Mouse (Mus musculus) forebrain, embryonic 16.5 days (tissue): ENCODE data around the gene Fgfr2. TPM values are rescaled to one million over a fixed set of nuclear protein-coding genes. Genes with fewer than 3 reads are reported as not detected.

Experiments
- ATAC-seq: fragments of 200-750 bp; cut with Nextera tagmentation; 2 replicates; pipeline ENCODE4 v1.8.0; 2017; ENCODE audit warnings: mild to moderate bottlenecking, moderate library complexity
- H3K27ac ChIP-seq: fragments of 300-500 bp; sonication (generic); 2 replicates; pipeline ENCODE4 v1.5.1; 2014; ENCODE audit warnings: low read length, control low read depth
- H3K27me3 ChIP-seq: fragments of 300-500 bp; sonication (generic); replicated peaks from 2 replicates; pipeline ENCODE4 v1.6.1; 2014; ENCODE audit warnings: low read length; ENCODE audit not compliant: control insufficient read depth, insufficient read depth
- H3K36me3 ChIP-seq: fragments of 300-500 bp; sonication (generic); 2 replicates; pipeline ENCODE4 v1.6.1; 2014; ENCODE audit not compliant: control insufficient read depth, insufficient read depth
- H3K4me1 ChIP-seq: fragments of 300-500 bp; sonication (generic); replicated peaks from 2 replicates; pipeline ENCODE4 v1.6.1; 2014; ENCODE audit warnings: low read length; ENCODE audit not compliant: control insufficient read depth, insufficient read depth
- H3K4me2 ChIP-seq: fragments of 300-500 bp; sonication (generic); 2 replicates; pipeline ENCODE4 v1.6.1; 2014; ENCODE audit warnings: mild to moderate bottlenecking, low read length, control low read depth
- H3K4me3 ChIP-seq: fragments of 300-500 bp; sonication (generic); replicated peaks from 2 replicates; pipeline ENCODE4 v1.5.1; 2014; ENCODE audit warnings: mild to moderate bottlenecking, low read length, control low read depth
- H3K9ac ChIP-seq: fragments of 300-500 bp; sonication (generic); replicated peaks from 2 replicates; pipeline ENCODE4 v1.6.1; 2014; ENCODE audit warnings: low read depth, low read length, control low read depth
- H3K9me3 ChIP-seq: fragments of 300-500 bp; sonication (generic); 2 replicates; pipeline ENCODE4 v1.6.1; 2016; ENCODE audit warnings: low read length; ENCODE audit not compliant: control insufficient read depth
- WGBS: fragments of 180-500 bp; shearing (Covaris S2); extraction: QIAGEN DNeasy Blood & Tissue Kit; methylation state at CpG from one replicate; pipeline ENCODE4 v1.1.7; 2014; 5-methylcytosine and 5-hydroxymethylcytosine counted together
- polyA plus RNA-seq: library from polyadenylated mRNA; unstranded; fragments of >200 nt; fragmentation: Nextera tagmentation; extraction: Ambion mirVana; gene quantifications from 2 replicates; pipeline ENCODE4 v1.2.1, GENCODE M21; 2015

Fgfr2 gene
- polyA plus RNA-seq, 1 experiment from 2014 or later, result 39.2 TPM

GRCm38 (mm10) chr7:132429324-132429723, 693.8 kb downstream of the Fgfr2 start:
- 29% methylated on average over 4 of the region's 4 CpGs for WGBS
- H3K4me2 ChIP-seq, result no peak overlapping the region

GRCm38 (mm10) chr7:132428308-132428707, 694.8 kb downstream of the Fgfr2 start:
- WGBS, result 96% methylated on average over 4 of the region's 4 CpGs
- no peaks in the 10 kb centered on the region for H3K27me3 ChIP-seq
- H3K9me3 ChIP-seq, result no peaks in the 10 kb centered on the region
- ATAC-seq, result no peak
- 0 out of 2 replicates have a peak, but pooled peaks cover 3% of the 10 kb centered on the region for H3K4me1 ChIP-seq
- no peaks in the 10 kb centered on the region for H3K36me3 ChIP-seq
- H3K9ac ChIP-seq, result no peak overlapping the region
- no peak overlapping the region for H3K27ac ChIP-seq
- H3K4me3 ChIP-seq, result no peak overlapping the region
- H3K4me2 ChIP-seq, result no peak overlapping the region

More at GRCm38 (mm10) chr7:132429324-132429723, 693.8 kb downstream of the Fgfr2 start:
- no peaks in the 10 kb centered on the region for H3K36me3 ChIP-seq
- peak; percentile 71 for ATAC-seq
- no peak overlapping the region for H3K27ac ChIP-seq
- 0 out of 2 replicates have a peak, but pooled peaks cover 3% of the 10 kb centered on the region for H3K4me1 ChIP-seq
- H3K4me3 ChIP-seq, result no peak overlapping the region
- H3K9ac ChIP-seq, result no peak overlapping the region
- no peaks in the 10 kb centered on the region for H3K27me3 ChIP-seq
- H3K9me3 ChIP-seq, result no peaks in the 10 kb centered on the region

- 0 out of 2 replicates have a peak, but pooled peaks cover 3% of the 10 kb centered on the region for H3K4me1 ChIP-seq
- no peaks in the 10 kb centered on the region for H3K36me3 ChIP-seq
- H3K9me3 ChIP-seq, result no peaks in the 10 kb centered on the region
- H3K27me3 ChIP-seq, result no peaks in the 10 kb centered on the region
- H3K4me3 ChIP-seq, result no peak overlapping the region
- H3K27ac ChIP-seq, result no peak overlapping the region
- ATAC-seq, result no peak
- no peak overlapping the region for H3K9ac ChIP-seq
- no peak overlapping the region for H3K4me2 ChIP-seq
- WGBS, result 75% methylated on average over 5 of the region's 5 CpGs
Observed at GRCm38 (mm10) chr7:132426069-132426468, 697.1 kb downstream of the Fgfr2 start.

GRCm38 (mm10) chr7:132425364-132425999, 697.7 kb downstream of the Fgfr2 start:
- no peak overlapping the region for H3K4me3 ChIP-seq
- H3K9ac ChIP-seq, result no peak overlapping the region
- no peaks in the 10 kb centered on the region for H3K9me3 ChIP-seq
- WGBS, result 80% methylated on average over 11 of the region's 11 CpGs
- no peak overlapping the region for H3K27ac ChIP-seq
- H3K36me3 ChIP-seq, result no peaks in the 10 kb centered on the region
- ATAC-seq, result no peak
- H3K4me2 ChIP-seq, result no peak overlapping the region
- no peaks in the 10 kb centered on the region for H3K27me3 ChIP-seq
- 0 out of 2 replicates have a peak, but pooled peaks cover 3% of the 10 kb centered on the region for H3K4me1 ChIP-seq

GRCm38 (mm10) chr7:132423570-132423969, 699.6 kb downstream of the Fgfr2 start:
- Histone ChIP-seq H3K4me1 (no peaks in the 10 kb centered on the region), H3K27me3 (no peaks in the 10 kb centered on the region), H3K4me2 (no peak overlapping the region), H3K36me3 (no peaks in the 10 kb centered on the region), H3K4me3 (no peak overlapping the region), H3K9ac (no peak overlapping the region), H3K9me3 (no peaks in the 10 kb centered on the region), H3K27ac (no peak overlapping the region)
- no peak for ATAC-seq
- WGBS, result 87% methylated on average over 5 of the region's 5 CpGs

GRCm38 (mm10) chr7:132419378-132420255, 703.5 kb downstream of the Fgfr2 start:
- H3K27me3 ChIP-seq, result no peaks in the 10 kb centered on the region
- H3K4me3 ChIP-seq, result no peak overlapping the region
- ATAC-seq, result no peak
- H3K4me1 ChIP-seq, result no peaks in the 10 kb centered on the region
- no peak overlapping the region for H3K27ac ChIP-seq
- H3K36me3 ChIP-seq, result no peaks in the 10 kb centered on the region
- H3K9me3 ChIP-seq, result no peaks in the 10 kb centered on the region
- no peak overlapping the region for H3K4me2 ChIP-seq
- no peak overlapping the region for H3K9ac ChIP-seq
- WGBS, result 92% methylated on average over 10 of the region's 10 CpGs

- no peak overlapping the region for H3K9ac ChIP-seq
- no peaks in the 10 kb centered on the region for H3K4me1 ChIP-seq
- 78% methylated on average over 9 of the region's 9 CpGs for WGBS
- H3K4me2 ChIP-seq, result no peak overlapping the region
- H3K27ac ChIP-seq, result no peak overlapping the region
- H3K4me3 ChIP-seq, result no peak overlapping the region
- no peaks in the 10 kb centered on the region for H3K9me3 ChIP-seq
- ATAC-seq, result no peak
- no peaks in the 10 kb centered on the region for H3K36me3 ChIP-seq
- H3K27me3 ChIP-seq, result no peaks in the 10 kb centered on the region
Observed at GRCm38 (mm10) chr7:132416866-132417265, 706.3 kb downstream of the Fgfr2 start.

GRCm38 (mm10) chr7:132415866-132416265, 707.3 kb downstream of the Fgfr2 start:
- H3K27ac ChIP-seq, result no peak overlapping the region
- H3K36me3 ChIP-seq, result no peaks in the 10 kb centered on the region
- no peak overlapping the region for H3K4me2 ChIP-seq
- no peaks in the 10 kb centered on the region for H3K4me1 ChIP-seq
- no peak overlapping the region for H3K9ac ChIP-seq
- no peaks in the 10 kb centered on the region for H3K27me3 ChIP-seq
- no peaks in the 10 kb centered on the region for H3K9me3 ChIP-seq
- no peak overlapping the region for H3K4me3 ChIP-seq
- ATAC-seq, result no peak

- H3K27me3 ChIP-seq, result no peaks in the 10 kb centered on the region
- H3K9ac ChIP-seq, result no peak overlapping the region
- ATAC-seq, result no peak
- H3K27ac ChIP-seq, result no peak overlapping the region
- no peak overlapping the region for H3K4me2 ChIP-seq
- H3K4me3 ChIP-seq, result no peak overlapping the region
- peaks cover 3% of the 10 kb centered on the region; the same call in 1 of the 2 replicates for H3K4me1 ChIP-seq
- H3K9me3 ChIP-seq, result no peaks in the 10 kb centered on the region
- WGBS, result 74% methylated on average over 2 of the region's 2 CpGs
- no peaks in the 10 kb centered on the region for H3K36me3 ChIP-seq
Observed at GRCm38 (mm10) chr7:132412520-132412919, 710.6 kb downstream of the Fgfr2 start.
